Mouse (Mus musculus): ENCODE results near the gene Dlx6. TPM values are rescaled to one million over a fixed set of nuclear protein-coding genes. Genes with fewer than 3 reads are reported as not detected.

The Dlx6 gene
- polyA plus RNA-seq, 1 experiment: not detected

DNA sequence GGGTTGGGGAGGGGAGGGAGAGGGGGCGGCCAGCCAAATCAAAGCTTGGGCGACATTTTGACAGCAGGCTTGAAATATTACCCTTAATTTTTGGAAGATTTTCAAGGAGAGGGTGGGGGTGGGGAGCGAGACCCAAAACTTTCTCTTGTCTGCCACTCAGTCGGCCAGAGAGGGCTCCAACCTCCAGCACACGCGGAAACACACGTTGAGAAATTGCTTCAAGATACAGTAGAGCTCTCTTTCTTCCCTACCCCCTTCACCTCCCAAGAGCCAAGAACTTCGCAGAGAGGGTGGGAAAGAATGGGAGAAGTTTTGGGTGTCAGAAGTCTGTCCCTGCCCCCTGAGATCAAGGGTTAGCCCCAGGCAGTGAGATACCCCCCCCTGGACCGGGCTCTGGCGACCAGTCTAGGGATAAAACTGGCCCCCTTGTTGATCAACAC lies 7.4 kb upstream of the Dlx6 start:
- H3ac ChIP-seq (ENCODE audit: control insufficient read depth, insufficient read length, low read depth): no peak overlapping the region
- H3K36me3 ChIP-seq (ENCODE audit: control insufficient read depth, insufficient read depth): no peaks in the 10 kb centered on the region
- H3K79me3 ChIP-seq (ENCODE audit: low read depth): no peaks in the 10 kb centered on the region
- H3K79me2 ChIP-seq (ENCODE audit: control insufficient read depth, insufficient read depth): no peaks in the 10 kb centered on the region
- no peak overlapping the region for H3K4me3 ChIP-seq (ENCODE audit: insufficient read depth, poor library complexity, severe bottlenecking)
- TF ChIP-seq MAX (IDR thresholded peaks at IDR 0.05) (no peak), USF1 (IDR thresholded peaks at IDR 0.05; ENCODE audit: low read depth) (no peak), MYOG (IDR thresholded peaks at IDR 0.05; ENCODE audit: control insufficient read depth, extremely low read depth, insufficient read length) (no peak), MYOD1 (IDR thresholded peaks at IDR 0.05; ENCODE audit: control insufficient read depth, insufficient read length, low read depth) (no peak), CEBPB (IDR thresholded peaks at IDR 0.05; ENCODE audit: low read depth) (no peak), FOSL1 (IDR thresholded peaks at IDR 0.05; ENCODE audit: insufficient read depth, low read length, poor library complexity, severe bottlenecking) (no peak), CTCF (IDR thresholded peaks at IDR 0.05; ENCODE audit: control insufficient read depth, insufficient read depth, insufficient read length) (no peak)
- peaks cover 42% of the 10 kb centered on the region for H3K27me3 ChIP-seq (ENCODE audit: control insufficient read depth, insufficient read depth, insufficient read length)

GRCm38 (mm10) chr6:6856316-6856715 lies 6.8 kb upstream of the Dlx6 start:
- no peaks in the 10 kb centered on the region for H3K36me3 ChIP-seq (ENCODE audit: control insufficient read depth, insufficient read depth)
- no peaks in the 10 kb centered on the region for H3K79me3 ChIP-seq (ENCODE audit: low read depth)
- H3K4me3 ChIP-seq (ENCODE audit: insufficient read depth, poor library complexity, severe bottlenecking): no peak overlapping the region
- TF ChIP-seq MYOG (IDR thresholded peaks at IDR 0.05; ENCODE audit: control insufficient read depth, extremely low read depth, insufficient read length): no peak
- no peaks in the 10 kb centered on the region for H3K79me2 ChIP-seq (ENCODE audit: control insufficient read depth, insufficient read depth)
- no peak overlapping the region for H3ac ChIP-seq (ENCODE audit: control insufficient read depth, insufficient read length, low read depth)
- H3K27me3 ChIP-seq (ENCODE audit: control insufficient read depth, insufficient read depth, insufficient read length): peaks cover 43% of the 10 kb centered on the region

DNA sequence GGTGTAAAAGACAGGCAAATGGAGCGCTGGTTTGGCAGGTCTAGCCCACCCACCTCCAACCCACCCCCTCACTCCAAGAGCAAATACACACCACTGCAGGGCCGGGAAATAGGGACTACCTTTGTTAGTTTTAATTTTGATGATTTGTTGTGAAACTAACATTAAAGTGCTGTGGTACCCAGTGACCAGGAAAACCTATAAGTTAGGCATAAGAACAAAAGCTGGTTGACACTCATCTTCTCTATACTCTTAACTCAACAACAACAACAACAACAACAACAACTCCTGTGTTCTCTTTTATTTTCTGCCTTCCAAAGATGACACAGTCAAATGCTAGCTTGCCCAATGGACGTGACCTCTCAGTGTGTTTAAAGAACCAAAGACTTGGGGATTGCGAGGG lies 6.3 kb upstream of the Dlx6 start:
- Histone ChIP-seq H3K79me2 (ENCODE audit: control insufficient read depth, insufficient read depth) (no peaks in the 10 kb centered on the region), H3K27me3 (ENCODE audit: control insufficient read depth, insufficient read depth, insufficient read length) (peaks cover 43% of the 10 kb centered on the region), H3ac (ENCODE audit: control insufficient read depth, insufficient read length, low read depth) (no peak overlapping the region), H3K79me3 (ENCODE audit: low read depth) (no peaks in the 10 kb centered on the region), H3K4me3 (ENCODE audit: insufficient read depth, poor library complexity, severe bottlenecking) (no peak overlapping the region), H3K36me3 (ENCODE audit: control insufficient read depth, insufficient read depth) (no peaks in the 10 kb centered on the region)
- no peak for TF ChIP-seq MYOD1 (IDR thresholded peaks at IDR 0.05; ENCODE audit: control insufficient read depth, insufficient read length, low read depth)
- no peak for TF ChIP-seq FOSL1 (IDR thresholded peaks at IDR 0.05; ENCODE audit: insufficient read depth, low read length, poor library complexity, severe bottlenecking)
- no peak for TF ChIP-seq CEBPB (IDR thresholded peaks at IDR 0.05; ENCODE audit: low read depth)
- no peak for TF ChIP-seq CTCF (IDR thresholded peaks at IDR 0.05; ENCODE audit: control insufficient read depth, insufficient read depth, insufficient read length)

DNA sequence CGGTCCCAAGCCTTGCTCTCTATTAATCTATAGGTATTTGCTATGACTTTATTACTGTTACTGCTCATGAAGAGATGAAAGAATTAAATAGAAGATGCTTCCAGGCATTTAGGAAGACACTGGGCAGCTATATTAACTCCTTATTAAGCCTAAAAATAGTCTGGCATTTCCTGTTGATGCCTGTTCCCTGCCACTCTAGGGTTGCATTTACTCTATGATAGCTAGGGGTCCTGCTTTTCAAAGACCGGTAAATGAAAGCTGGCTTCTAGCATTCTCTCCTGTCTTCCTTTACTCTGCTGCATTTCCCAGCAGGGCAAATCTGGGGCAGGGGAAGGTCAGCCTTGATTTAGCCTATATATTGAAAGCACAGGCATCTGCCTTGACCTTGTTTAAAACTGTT lies 5.4 kb upstream of the Dlx6 start:
- Histone ChIP-seq H3K79me3 (ENCODE audit: low read depth) (no peaks in the 10 kb centered on the region), H3K4me3 (ENCODE audit: insufficient read depth, poor library complexity, severe bottlenecking) (no peak overlapping the region), H3K79me2 (ENCODE audit: control insufficient read depth, insufficient read depth) (no peaks in the 10 kb centered on the region), H3ac (ENCODE audit: control insufficient read depth, insufficient read length, low read depth) (no peak overlapping the region), H3K27me3 (ENCODE audit: control insufficient read depth, insufficient read depth, insufficient read length) (peaks cover 45% of the 10 kb centered on the region), H3K36me3 (ENCODE audit: control insufficient read depth, insufficient read depth) (no peaks in the 10 kb centered on the region)
- TF ChIP-seq MYOG (IDR thresholded peaks at IDR 0.05; ENCODE audit: control insufficient read depth, extremely low read depth, insufficient read length) (no peak), MYOD1 (IDR thresholded peaks at IDR 0.05; ENCODE audit: control insufficient read depth, insufficient read length, low read depth) (no peak), FOSL1 (IDR thresholded peaks at IDR 0.05; ENCODE audit: insufficient read depth, low read length, poor library complexity, severe bottlenecking) (no peak), USF1 (IDR thresholded peaks at IDR 0.05; ENCODE audit: low read depth) (no peak), MAX (IDR thresholded peaks at IDR 0.05) (no peak), CTCF (IDR thresholded peaks at IDR 0.05; ENCODE audit: control insufficient read depth, insufficient read depth, insufficient read length) (no peak), CEBPB (IDR thresholded peaks at IDR 0.05; ENCODE audit: low read depth) (no peak)

- no peak for TF ChIP-seq MYOD1 (IDR thresholded peaks at IDR 0.05; ENCODE audit: control insufficient read depth, insufficient read length, low read depth)
- TF ChIP-seq CEBPB (IDR thresholded peaks at IDR 0.05; ENCODE audit: low read depth): no peak
- no peak for TF ChIP-seq MAX (IDR thresholded peaks at IDR 0.05)
- TF ChIP-seq MYOG (IDR thresholded peaks at IDR 0.05; ENCODE audit: control insufficient read depth, extremely low read depth, insufficient read length): no peak
- no peak for TF ChIP-seq CTCF (IDR thresholded peaks at IDR 0.05; ENCODE audit: control insufficient read depth, insufficient read depth, insufficient read length)
- no peak for TF ChIP-seq USF1 (IDR thresholded peaks at IDR 0.05; ENCODE audit: low read depth)
- no peak for TF ChIP-seq FOSL1 (IDR thresholded peaks at IDR 0.05; ENCODE audit: insufficient read depth, low read length, poor library complexity, severe bottlenecking)
- peaks cover 52% of the 10 kb centered on the region for H3K27me3 ChIP-seq (ENCODE audit: control insufficient read depth, insufficient read depth, insufficient read length)
- no peak overlapping the region for H3K4me3 ChIP-seq (ENCODE audit: insufficient read depth, poor library complexity, severe bottlenecking)
- no peaks in the 10 kb centered on the region for H3K79me3 ChIP-seq (ENCODE audit: low read depth)
- no peaks in the 10 kb centered on the region for H3K36me3 ChIP-seq (ENCODE audit: control insufficient read depth, insufficient read depth)
- H3ac ChIP-seq (ENCODE audit: control insufficient read depth, insufficient read length, low read depth): no peak overlapping the region
- no peaks in the 10 kb centered on the region for H3K79me2 ChIP-seq (ENCODE audit: control insufficient read depth, insufficient read depth)
Measured at GRCm38 (mm10) chr6:6858571-6858970, 4.6 kb upstream of the Dlx6 start.

DNA sequence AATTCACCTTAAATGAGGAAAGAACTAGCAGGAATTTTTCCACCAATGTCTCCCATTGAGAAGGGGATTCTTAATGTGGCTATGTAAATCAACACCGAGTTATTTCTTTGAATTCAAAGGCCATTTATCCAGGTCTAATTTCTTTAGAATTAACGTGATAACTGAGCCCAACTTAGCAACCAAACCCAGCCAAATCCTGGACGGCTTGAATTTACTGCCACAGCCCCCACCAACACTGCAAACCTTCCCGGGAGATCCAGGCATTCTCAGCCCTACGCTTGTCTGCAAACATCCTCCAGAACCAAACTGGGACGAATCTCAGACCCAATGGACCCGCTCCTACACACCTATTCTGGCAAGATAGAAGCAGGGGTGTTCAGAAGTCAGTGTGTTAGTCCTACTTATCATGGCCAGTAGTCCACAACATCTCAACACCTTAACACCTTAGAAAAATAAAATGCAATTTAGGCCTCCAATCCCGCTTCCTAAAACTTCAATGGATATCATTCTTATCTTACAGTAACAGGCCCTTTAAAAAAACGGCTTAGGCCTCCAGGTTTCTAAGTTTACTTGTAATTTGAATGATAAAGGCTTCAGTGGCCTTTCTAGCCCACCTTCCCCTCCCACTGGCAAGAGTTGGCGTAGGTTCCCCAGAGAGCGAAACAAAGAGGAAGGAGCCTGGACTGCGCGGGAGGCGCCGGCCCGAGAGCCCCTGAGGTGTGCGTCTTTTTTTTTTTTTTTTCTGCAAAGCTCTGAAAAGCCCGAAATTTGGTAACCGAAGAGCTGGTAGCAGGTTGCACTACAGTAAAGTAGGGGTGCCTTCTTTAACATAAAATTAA lies 3.8 kb upstream of the Dlx6 start:
- H3K79me3 ChIP-seq (ENCODE audit: low read depth): no peaks in the 10 kb centered on the region
- H3K27me3 ChIP-seq (ENCODE audit: control insufficient read depth, insufficient read depth, insufficient read length): peaks cover 59% of the 10 kb centered on the region
- no peak overlapping the region for H3ac ChIP-seq (ENCODE audit: control insufficient read depth, insufficient read length, low read depth)
- no peaks in the 10 kb centered on the region for H3K36me3 ChIP-seq (ENCODE audit: control insufficient read depth, insufficient read depth)
- H3K79me2 ChIP-seq (ENCODE audit: control insufficient read depth, insufficient read depth): no peaks in the 10 kb centered on the region
- H3K4me3 ChIP-seq (ENCODE audit: insufficient read depth, poor library complexity, severe bottlenecking): no peak overlapping the region
- TF ChIP-seq CEBPB (IDR thresholded peaks at IDR 0.05; ENCODE audit: low read depth) (no peak), MYOD1 (IDR thresholded peaks at IDR 0.05; ENCODE audit: control insufficient read depth, insufficient read length, low read depth) (no peak), MAX (IDR thresholded peaks at IDR 0.05) (no peak), MYOG (IDR thresholded peaks at IDR 0.05; ENCODE audit: control insufficient read depth, extremely low read depth, insufficient read length) (no peak), USF1 (IDR thresholded peaks at IDR 0.05; ENCODE audit: low read depth) (no peak), FOSL1 (IDR thresholded peaks at IDR 0.05; ENCODE audit: insufficient read depth, low read length, poor library complexity, severe bottlenecking) (no peak), CTCF (IDR thresholded peaks at IDR 0.05; ENCODE audit: control insufficient read depth, insufficient read depth, insufficient read length) (no peak)
